Mouse (Mus musculus) forelimb bud, embryonic 11.5 days (tissue): ENCODE data around the gene Diras2.

Experiments
- DNase-seq: peaks from one replicate; pipeline ENCODE4 v3.0.0-alpha.2; 2012; ENCODE audit warnings: low read depth, low spot score

Gene Diras2

DNA sequence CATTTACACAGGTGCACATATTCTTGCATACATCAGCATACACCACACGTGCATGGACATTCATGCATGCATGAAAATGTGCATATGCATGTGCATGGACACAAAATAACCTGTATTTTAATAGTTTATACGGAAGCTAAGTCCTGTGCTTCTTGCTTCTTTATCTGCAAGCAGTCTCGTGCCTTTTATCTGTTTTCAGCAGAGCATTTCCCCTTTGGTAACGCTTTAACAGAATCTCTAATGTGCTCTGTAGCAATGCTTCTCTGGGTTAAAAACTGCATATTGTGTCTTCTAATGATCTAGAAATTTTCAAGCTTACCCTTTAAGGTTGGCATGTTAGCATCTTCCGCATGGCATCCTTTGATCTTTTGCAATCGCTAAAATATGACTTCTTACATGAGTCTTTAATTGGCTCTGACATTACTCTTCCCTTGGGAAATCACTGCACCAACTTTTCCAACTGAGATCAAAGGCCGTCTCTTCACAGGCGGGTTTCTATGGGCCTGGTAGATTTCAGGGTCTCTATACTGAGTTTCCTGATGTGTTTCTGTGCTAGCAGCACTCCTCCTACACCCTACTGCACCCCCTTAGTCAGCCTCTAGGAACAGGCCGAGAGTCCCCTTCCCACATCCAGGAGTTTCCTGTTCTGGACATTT is 21.9 kb upstream of the Diras2 start:
- DNase-seq = no peak

DNA sequence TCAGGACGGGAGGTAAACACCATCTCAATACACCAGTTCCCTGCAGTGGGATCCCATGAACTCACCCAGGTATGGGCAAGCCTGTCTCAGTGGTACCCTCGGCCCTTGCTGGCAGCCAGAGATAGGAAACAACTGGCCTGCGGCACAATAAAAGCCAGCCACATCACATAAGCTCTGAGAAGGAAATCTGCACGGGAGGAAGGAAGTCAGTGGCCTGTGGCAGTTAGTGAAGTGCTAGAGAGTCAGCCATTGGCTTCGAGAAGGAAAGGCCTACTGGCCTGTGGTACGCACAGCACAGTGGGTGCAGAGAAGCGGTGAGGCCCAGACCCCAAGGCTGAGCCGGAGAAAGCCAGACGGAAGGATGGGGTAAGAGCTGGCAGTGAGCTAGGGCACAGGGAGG is 20.2 kb upstream of the Diras2 start:
- no peak for DNase-seq

DNA sequence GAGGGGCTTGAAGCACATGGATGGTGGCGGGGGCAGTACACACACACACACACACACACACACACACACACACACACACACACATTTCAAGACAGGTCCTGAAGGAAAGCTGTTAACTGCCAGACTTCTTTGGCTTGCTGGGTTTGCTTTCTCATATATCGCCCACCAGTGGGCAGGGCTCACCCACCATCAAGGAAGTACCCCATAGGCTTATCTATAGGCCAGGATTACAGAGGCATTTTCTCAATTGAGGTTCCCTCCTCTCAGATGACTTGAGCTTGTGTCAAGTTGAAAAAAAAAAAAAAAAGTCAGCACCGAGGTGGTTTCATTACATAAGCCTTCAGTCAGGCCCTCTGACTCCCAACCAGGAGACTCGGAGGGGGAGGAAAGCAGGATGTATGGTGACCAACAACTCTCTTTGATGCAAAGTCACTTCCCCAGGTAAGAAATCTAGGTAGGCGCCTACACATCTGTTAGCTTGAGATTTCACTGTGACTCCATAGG is 19.7 kb upstream of the Diras2 start:
- no peak for DNase-seq

DNA sequence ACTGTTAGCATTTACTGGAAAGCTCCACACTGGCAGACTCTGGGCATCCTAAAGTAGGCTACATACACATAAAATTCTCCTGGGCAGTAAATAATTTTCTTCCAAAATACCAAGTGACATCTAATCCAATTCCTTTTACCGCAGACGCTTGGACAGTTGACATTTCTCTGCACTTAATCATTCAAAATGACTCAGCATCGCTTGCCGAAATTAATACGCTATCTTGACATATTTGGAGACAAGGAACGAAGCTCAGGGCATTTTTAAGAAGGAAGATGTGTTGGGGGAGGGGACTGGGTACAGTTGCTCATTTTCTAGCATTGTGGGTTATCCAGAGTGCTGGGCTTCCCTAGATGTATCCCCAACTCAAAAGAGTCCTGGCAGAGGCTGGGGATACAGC is 15.2 kb upstream of the Diras2 start:
- DNase-seq = no peak

DNA sequence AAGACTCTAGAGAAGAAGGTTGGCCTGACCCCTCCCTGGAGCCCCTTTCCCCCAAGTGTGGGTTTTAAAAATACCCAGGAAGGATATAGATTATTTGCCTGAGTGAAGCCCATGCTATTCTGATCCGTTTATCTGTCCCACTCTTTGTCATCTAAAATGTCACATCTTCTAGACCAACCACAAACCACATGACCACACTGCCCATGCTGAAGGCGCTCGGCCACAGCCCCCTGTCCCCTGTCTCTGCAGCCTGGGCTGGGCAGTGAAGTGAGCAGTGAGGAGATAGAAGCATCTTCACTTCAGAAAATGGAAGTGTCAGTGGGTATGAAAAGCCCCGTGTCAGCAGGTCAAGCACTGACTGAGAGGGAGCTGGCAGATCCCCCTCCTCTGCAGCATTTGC is 11.6 kb upstream of the Diras2 start:
- no peak for DNase-seq

DNA sequence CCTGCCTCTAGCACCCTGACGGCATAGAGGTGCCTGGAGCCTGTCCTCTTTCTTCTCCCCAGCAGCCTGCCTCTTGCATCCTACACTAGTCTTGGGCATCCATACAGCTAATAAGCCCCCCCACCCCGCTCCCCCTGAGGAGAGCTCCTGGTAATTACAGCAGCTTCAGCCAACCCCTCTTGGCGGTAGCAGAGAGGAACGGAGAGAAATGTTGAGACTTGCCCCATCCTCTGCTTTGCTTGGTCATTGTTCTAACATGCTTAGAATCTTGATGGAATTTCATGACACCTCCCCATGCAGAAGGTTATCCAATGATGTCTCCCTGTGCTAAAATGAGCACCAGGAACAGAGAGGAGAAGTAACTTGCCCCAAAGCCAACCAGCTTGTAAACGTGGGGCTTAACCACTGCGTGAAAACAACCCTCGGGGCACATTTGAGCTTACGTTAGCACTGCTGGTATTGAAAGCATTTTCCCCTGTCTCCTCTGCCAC is 11.0 kb upstream of the Diras2 start:
- no peak for DNase-seq

DNA sequence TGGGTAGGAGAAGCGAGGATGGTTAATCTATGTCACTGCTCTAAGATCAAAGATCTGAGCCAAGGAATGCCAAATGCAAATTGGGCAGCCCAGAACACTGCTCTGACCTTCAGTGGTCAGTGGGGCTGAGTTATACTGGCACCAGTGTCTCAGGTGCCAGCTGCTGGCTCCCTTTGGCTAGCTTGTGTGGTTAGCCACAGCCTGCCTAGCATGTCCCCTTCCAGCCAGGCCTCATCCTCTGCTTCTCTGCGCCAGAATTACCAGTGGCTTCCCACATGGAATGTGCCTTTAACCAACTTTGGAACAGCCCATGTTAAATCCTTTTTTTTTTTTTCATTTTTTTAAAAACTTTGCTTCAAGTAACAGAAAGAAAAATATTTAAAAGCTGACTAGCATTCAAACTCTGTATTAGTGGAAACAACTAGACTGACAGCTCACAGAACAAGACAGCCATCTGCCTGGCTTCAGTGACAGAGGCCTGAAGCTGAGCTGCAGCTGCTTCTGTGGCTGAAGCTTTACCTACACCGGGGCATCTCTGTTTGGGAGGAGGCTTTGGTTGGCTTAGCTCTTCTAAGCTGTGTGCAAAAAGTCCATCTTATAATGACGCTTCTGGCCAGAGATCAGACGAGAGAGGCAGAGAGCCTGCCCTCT is 10.4 kb upstream of the Diras2 start:
- no peak for DNase-seq

DNA sequence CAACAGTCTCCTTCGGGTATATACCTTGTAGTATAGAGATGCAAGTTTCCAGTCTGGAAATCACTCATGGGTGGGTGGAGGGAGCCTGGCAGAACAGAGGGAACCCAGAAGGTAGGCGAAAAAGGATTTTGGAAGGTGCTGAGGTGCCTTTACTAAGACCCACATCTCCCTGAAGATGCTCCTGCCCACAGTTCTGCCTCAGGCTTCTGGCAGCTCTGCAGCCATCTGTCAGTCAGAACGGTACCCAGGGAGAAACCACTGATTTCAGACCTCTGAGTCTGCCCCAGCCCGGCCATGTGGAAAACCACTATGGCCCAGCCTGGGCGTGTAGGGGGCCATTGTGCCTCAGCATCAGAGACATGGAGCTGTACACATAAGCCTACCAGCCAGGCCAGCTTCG is 8.4 kb upstream of the Diras2 start:
- DNase-seq = no peak

DNA sequence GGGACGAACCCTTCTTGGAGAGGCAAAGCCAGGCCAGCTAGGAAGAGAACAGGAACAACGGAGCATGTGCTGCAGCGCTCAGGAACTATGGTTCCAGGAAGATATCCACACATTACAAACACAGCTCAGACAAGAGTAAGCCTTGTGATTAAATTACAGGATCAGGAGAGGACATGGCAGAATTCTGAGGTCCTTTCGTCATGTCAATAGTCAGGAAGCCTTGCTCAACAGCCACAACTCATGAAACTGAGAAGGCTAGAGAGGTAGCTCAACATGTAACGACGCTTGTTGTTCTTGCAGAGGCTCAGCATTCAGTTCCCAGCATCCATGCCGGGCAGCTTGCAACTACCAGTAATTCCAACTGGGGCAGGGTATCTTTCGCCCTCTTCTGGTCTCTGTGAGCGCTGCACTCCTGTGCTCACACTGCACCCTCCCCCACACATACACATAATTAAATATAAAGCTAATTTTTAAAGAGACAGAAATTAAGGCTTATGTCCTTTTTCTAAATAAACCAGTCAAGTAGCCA is 7.6 kb upstream of the Diras2 start:
- DNase-seq = no peak

DNA sequence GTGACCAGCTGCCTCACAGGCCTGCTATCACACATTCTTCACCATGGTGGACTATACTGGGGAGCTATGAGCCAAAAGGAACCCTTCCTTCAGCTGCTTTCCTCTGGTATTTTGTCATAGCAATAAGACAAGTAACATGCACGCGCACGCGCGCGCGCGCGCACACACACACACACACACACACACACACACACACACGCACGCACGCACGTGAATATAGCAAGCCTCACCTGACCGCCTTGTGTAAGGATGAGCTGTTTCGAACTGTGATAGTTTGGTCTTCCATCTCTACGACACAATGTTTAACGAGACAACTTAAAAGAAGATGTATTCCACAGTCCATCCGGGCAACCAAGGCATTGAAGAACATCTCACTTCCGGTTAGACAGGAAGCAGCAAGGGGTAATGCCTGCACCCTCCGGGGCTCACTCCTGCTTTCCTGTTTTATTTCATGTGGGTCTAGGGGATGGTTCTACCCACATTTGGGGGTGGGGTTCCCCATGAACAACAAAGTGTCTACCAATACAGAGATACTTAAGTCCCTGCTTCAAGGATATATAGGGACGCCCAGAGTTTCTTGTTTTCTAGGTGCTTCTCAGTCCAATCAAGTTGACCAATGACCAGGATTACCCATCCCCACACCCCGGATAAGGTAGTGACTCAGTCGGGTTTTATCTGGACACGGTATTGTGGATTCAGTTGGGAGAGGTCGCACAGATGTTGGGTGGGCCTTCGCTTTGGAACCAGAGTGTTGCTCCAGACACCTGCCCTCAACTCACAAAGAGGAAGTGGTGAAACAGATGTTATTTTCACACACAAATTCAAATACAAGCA is 6.9 kb upstream of the Diras2 start:
- no peak for DNase-seq

DNA sequence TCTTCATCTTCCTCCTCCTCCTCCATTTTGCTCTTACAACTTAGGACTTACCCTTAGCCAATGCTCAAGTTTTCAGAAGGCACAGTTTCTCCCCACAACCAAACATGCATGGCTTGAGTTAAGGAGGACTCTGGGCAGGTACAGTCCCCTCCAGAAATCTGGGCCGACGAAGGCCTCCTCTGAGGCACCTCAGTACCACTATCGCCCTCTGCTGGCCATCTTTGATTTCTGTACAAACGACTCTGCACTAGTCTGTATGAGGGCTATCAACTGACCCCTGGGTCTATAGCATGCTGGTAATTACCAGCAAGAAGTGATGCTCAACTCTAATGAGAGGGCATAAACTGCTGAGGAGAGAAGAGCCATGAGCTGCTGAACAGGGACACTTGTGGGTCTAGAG is 4.5 kb upstream of the Diras2 start:
- DNase-seq = peak; percentile 80

DNA sequence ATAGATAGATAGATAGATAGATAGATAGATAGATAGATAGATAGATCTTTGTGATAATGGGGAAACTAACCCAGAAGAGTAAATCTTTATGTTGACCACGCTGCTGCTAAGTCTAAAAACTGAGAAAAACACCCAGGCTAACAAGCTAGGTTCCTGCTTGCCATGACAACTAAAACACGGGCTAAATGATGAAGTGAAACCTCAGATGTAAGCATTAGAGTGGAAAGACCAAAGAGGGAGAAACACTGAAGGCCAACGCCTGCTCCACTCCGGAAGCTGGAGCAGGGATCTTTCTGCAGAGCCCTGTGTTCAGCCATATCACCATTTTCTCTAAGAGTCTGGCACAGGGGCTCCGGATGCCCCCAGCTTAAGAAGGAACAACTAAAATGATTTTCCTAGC is 2.6 kb upstream of the Diras2 start:
- DNase-seq = no peak

DNA sequence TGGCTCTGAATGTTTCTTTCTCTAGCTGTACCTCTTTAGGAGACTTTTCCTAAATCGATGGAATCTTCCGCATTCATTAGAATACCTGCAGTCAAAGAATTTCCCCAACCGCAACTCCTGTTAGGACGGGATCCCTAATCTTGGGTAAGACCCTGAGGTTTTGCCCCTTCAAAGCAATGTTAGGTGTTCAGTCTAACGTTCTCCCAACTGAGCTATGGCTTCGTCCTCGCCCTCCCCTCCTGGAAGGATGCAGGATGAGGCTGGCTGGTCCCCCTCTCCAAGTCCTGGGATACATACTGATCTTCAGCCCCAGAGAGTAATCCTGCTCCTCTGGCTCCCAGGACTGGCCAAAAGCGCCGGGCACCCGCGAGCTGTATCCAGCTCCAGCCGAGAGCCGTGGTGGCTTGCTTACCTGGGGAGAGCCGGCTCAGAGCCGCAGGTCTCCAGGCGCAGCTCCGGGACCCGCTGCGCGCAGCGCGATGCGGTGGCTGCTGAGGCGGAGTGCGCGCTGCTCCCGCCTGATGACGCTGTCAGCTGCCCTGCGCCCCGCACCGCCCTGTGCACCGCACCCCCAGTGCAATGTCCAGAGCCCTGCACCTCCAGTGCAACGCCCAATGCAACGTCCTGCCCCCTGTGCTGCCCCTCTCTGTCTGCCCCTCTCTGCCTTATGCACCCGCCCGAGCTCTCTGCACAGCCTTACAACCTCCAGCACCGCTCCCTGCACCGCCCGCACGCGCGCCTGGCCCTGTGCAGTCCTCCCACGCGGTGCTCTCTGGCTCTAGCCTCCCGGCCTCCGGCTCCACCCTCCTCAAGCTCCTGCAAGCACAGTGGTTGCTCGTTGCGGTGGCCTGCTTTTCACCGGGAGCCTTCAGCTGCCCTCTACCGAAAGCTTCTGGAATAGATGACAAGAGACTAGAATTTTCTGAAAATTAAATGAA is 802 bp downstream of the Diras2 start:
- DNase-seq = peak; percentile 81

DNA sequence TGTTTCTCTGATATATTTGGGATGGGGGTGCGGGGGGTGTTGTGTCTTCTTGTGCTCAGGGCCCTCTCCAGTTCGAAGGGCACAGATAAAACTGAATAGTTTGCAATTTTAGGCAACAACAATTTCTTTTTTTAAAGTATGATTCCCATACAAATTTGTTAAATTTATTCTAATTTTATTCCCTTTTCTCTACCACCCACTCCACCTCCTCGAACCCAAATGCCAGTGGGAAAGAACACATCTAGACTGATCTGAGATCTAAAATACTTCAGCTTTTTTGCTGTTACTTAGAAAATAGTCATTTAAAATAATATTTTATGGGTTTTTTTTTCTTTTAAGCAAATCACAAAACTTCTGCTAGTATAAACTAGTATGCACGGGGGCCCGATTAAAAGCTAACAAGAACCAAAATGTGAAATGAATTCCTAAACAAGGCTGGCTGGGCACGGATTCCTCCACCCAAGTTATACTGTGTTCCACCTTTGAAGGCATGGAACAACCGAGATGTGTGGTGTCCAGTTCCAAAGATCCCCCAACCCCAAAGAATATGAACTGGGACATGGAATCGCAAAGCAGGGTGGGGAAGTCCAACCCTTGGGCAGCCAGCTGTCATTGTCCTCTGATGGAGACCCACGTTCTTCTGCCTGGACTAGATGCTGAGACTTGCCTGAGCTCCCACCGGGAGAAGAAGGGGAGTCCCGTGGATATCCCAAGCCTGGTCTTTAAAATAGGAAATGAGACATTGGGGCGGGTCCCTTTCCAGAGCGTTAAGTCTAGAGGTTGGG is 1.7 kb downstream of the Diras2 start:
- DNase-seq = no peak

DNA sequence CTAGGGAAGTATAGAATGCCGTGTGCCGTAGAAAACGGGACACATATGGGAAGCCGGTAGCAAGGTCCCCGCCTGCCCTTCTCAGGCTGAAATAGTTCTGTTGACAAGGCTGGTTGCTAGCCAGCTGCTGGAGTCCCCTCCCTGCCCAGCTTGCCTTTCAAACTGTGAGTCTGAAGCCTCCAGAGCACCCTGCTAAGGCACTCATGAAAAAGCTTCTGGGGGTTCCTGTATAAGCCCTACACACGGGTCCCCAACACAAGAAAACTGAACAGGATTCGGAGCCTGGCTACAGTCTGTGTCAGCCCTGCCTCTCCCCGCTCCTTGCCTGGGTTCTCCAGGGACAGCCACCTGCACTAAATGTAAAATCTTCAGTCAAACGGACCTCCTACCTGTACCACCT is 2.3 kb downstream of the Diras2 start:
- DNase-seq = no peak

DNA sequence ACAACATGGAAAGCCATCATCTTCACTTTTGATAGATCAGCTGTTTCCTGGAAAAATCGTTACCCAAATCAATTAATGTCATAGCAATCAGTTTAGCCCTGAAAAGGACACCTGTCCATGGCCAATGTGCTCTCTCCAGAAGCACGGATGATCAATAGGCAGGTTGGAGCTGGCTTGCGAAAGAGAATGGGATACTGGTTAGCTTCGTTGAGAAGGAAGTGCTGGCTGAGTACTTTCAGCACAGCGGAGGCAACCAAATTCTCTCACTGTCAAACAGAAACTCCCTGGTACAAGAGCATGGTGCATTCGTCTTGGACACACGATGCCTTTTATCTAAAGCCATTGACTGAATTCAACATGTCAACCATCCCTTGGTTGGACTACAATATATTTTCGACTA is 2.8 kb downstream of the Diras2 start:
- DNase-seq = no peak

DNA sequence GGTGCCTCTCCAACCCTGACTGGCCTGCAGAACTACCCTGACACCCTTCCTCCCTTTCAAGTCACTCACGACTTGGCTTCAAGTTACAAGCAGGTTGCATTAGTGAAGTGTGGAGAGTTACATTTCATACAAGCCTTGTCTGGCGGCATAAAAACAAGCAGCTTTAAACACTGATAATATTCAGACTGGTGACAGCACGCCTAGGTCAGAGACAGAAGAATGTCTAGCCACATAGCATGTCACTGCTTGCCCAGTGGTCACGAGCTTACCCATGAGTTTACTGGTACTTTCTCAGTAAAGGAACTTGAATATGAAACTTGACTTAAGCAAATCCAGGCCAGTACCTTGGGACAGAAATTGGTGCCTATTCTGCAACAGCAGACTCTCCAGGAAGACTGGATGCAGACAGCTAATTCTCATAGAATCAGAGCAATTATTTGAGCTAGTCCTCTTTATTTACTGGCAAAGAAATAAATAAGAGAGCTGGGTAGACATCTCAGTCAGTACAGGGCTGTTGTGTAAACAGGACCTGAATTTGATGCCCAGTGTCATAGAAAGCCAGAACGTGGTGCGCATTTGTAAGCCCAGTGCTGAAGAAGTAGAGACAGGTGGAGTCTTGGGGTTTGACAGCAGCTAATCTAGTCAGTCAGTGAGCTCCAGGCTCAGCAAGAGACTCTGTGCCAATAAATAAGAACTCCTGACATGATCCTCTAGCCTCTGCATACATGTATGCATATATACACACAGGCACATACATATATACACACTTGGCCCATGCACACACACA is 4.6 kb downstream of the Diras2 start:
- DNase-seq = no peak

DNA sequence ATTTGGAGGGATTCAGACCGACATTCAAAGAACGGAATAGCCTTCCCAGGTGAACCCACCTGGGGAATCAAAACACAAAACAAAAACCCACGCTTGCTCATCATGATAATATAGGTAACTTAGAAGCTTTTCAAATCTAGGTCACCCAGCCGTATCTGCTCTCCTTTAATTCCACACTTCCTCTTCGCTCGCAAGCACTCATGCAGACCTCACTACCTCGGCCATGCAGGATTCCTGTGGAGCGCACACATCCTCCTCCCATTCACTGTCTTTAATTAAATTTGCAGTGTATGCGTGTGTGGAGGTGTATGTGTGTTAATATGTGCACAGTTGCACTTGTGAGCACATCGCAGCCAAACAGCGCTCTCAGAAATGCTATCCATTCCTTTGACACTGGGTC is 6.8 kb downstream of the Diras2 start:
- no peak for DNase-seq

DNA sequence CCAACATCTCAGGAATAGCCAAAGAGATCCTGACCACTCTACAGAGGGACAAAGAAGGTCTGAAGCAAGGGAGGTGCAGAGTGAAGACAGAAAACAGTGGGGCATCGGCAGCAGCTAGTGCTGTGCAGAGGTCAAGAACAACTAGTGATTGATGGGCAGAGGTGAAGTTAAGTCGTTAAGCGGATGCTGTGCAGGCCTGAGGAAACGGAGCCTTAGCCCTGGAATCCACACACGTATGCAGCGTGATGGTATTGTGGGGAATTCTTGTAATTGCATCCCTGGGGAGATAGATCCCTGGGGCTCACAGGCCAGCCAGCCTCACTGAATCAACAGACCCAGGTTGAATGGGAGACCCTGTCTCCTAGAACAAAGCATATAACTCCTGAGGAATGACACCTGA is 9.9 kb downstream of the Diras2 start:
- no peak for DNase-seq

DNA sequence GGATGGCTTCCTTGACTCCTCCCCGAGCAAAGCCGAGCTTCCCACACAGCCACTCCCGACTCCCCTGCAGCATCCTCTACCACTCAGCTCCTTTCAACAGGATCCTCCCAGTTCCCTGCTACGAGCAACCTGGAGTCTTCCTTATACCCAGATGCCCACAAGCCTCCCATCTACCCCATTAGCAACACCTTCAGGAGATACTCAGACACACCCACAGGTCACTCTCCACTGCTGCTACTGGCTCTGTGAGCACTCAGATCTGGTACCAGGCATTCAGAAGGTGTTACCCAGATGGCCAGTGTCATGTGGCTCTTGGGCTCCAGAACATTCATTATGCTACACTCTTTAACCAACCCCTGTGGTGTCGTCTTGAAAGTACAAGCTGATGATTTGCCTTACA is 11.7 kb downstream of the Diras2 start:
- no peak for DNase-seq
